Mouse (Mus musculus): ENCODE data around the gene Ggt5. TPM values are rescaled to one million over a fixed set of nuclear protein-coding genes. Genes with fewer than 3 reads are reported as not detected.
A peak's percentile ranks its signal among the peaks of the same experiment; 100 is the strongest.

Gene Ggt5
- polyA plus RNA-seq, 1 experiment from 2014 or later: 1.7 TPM

DNA sequence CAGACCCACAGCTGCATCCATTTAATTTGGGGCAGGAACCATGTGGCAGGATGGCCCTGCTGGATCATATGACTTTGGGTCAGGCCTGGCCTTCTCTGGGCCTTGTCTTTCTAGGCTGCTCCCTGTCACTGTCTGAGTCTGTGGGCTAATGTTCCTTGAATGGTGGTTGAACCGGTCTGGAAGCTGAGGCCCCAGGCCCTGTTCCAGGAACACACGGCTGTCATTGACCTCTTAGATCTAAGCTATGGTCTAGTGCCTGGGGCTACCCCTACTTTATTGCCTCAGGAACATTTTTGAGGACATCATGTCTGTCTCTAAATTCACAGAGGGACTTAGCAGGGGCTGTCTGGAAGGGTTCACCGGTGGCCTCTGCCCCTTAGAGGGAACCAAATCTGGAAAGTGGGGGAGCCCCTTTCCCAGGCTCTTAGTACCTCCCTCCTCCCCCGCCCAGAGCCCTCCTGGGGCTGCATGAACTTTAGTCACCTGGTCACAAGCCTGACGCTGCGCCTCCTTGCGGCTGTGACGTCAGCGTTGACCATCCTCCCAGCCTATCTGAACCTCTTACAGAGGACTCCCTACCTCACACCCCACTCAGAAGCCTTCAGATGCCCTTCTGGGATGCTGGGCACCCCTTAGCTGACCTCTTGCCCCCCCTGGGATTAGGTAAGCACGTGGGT lies 18.0 kb upstream of the Ggt5 start:
- no peaks in the 10 kb centered on the region for H3K36me3 ChIP-seq
- H3K4me3 ChIP-seq: no peak overlapping the region
- 31% methylated on average over 10 of the region's 10 CpGs for WGBS
- no peaks in the 10 kb centered on the region for H3K9me3 ChIP-seq
- H3K27ac ChIP-seq (replicated peaks): no peak overlapping the region
- no peak overlapping the region for H3K9ac ChIP-seq (replicated peaks)
- no peak overlapping the region for H3K4me2 ChIP-seq (replicated peaks)
- peaks cover 14% of the 10 kb centered on the region for H3K27me3 ChIP-seq
- no peak for ATAC-seq (ENCODE audit: low FRiP score, low read depth)
- H3K4me1 ChIP-seq: no peaks in the 10 kb centered on the region

DNA sequence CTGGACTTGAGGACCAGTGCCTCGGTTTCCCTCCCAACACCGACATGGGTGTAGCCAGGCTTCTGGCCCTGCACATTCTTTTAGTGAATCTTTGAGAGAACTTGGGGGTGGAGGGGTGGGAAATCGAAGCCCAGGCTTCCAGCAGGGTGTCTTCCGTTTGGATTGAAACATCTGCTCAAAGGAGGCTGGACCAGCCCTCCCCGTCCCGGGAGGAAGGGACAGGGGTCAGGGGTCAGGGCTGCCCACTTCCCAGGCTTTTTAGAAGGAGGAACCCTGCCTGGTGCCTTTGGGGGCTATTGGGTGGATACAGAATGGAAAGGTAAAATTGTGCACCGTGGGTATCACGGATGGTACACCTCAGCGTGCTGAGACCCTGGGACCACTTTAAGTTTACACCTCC lies 17.2 kb upstream of the Ggt5 start:
- 40% methylated on average over 9 of the region's 9 CpGs for WGBS
- Histone ChIP-seq H3K9ac (replicated peaks) (no peak overlapping the region), H3K4me3 (no peak overlapping the region), H3K27ac (replicated peaks) (no peak overlapping the region), H3K4me2 (replicated peaks) (no peak overlapping the region), H3K4me1 (no peaks in the 10 kb centered on the region), H3K36me3 (no peaks in the 10 kb centered on the region), H3K9me3 (no peaks in the 10 kb centered on the region), H3K27me3 (peaks cover 14% of the 10 kb centered on the region)
- no peak for ATAC-seq (ENCODE audit: low FRiP score, low read depth)

DNA sequence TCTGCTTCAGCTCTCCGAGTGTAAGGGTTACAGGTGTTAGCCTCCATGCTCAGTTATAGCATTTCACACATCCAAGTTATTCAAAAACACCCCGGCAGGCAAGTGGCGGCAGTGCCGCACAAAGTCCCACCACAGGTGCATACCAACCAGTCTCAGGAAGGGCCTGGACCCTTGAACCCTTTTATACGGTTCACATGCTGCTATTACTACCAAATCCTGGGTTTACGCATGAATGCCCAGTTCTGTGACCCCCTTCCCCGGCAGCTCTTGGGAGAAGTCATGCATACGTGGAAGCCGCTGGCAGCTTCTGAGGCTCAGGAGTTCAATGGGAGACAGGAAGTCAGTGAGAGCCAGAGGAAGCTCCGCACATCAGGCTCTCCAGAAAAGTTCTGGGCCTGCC lies 16.0 kb upstream of the Ggt5 start:
- no peaks in the 10 kb centered on the region for H3K36me3 ChIP-seq
- H3K9ac ChIP-seq (replicated peaks): no peak overlapping the region
- 52% methylated on average over 10 of the region's 10 CpGs for WGBS
- no peak overlapping the region for H3K4me3 ChIP-seq
- no peaks in the 10 kb centered on the region for H3K4me1 ChIP-seq
- H3K27me3 ChIP-seq: peaks cover 7% of the 10 kb centered on the region
- no peak overlapping the region for H3K27ac ChIP-seq (replicated peaks)
- no peak for ATAC-seq (ENCODE audit: low FRiP score, low read depth)
- H3K4me2 ChIP-seq (replicated peaks): no peak overlapping the region
- no peaks in the 10 kb centered on the region for H3K9me3 ChIP-seq

DNA sequence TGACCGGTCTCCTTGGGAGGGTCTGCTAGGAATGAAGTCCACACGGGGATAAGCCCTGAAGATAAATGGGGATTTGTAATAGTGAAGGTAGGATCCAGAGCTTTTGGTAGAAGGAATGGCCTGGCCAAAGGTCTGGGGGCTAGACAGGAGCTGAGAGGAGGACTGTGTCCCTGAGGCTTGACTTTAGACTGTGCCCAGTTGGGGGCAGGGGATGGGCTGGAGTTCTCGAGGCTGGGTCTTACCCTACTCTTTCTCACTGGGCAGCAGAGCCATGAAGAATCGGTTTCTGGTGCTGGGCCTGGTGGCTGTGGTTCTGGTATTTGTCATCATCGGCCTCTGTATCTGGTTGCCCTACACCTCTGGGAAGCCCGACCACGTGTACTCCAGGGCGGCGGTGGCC lies 15.2 kb upstream of the Ggt5 start:
- no peak overlapping the region for H3K9ac ChIP-seq (replicated peaks)
- H3K27me3 ChIP-seq: no peaks in the 10 kb centered on the region
- no peak overlapping the region for H3K27ac ChIP-seq (replicated peaks)
- ATAC-seq (ENCODE audit: low FRiP score, low read depth): no peak
- no peak overlapping the region for H3K4me3 ChIP-seq
- no peak overlapping the region for H3K4me2 ChIP-seq (replicated peaks)
- WGBS: 86% methylated on average over 9 of the region's 9 CpGs
- H3K4me1 ChIP-seq: no peaks in the 10 kb centered on the region
- no peaks in the 10 kb centered on the region for H3K9me3 ChIP-seq
- no peaks in the 10 kb centered on the region for H3K36me3 ChIP-seq

DNA sequence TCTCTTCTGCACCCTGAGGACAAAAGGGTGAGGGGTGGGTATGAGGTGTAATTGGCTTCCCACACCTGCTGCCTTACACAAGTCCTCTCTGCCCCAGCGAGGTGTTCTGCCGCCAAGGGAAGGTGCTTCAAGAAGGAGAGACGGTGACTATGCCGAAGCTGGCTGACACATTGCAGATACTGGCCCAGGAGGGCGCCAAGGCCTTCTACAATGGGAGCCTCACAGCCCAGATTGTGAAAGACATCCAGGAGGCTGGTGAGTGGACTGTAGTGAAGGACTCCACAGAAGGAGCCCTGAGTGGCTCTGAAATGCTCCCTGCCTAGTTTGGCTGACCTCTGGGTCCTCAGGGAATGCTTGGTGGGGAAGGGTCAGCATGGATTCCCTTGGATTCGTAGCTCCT lies 10.0 kb upstream of the Ggt5 start:
- ATAC-seq (ENCODE audit: low FRiP score, low read depth): no peak
- WGBS: 82% methylated on average over 6 of the region's 6 CpGs

DNA sequence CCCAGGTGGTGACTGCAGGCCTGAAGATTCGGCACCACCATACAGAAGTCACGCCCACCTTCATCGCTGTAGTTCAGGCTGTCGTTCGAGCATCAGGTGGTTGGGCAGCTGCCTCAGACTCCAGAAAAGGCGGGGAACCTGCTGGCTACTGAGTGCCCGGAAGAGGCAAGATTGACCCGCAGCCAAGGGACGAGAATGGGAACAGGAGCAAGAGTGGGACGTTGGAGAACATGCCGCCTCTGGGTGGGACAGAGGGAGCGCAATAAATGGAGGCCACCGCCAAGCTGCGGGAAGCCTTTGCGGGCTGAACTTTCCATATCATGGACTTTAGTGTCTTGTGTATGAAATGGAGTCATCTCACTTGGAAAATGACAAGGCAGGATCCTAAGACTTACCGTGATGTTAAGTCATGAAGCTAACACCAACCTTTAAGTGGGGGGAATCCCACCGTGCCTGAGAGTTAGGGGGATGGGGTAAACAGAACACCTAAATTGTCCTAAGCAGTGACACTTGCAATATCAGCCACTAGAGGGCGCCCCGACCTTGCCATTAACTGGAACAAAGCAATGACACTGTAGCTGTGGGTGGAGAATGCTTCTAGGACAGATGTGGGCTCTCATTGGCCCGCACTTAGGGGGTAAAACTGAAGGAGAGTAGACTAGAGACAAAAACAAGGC lies 3.1 kb upstream of the Ggt5 start:
- WGBS: 26% methylated on average over 20 of the region's 20 CpGs

More for the DNA sequence above, 10.0 kb upstream of the Ggt5 start:
- Histone ChIP-seq H3K36me3 (no peaks in the 10 kb centered on the region), H3K9ac (replicated peaks) (no peak overlapping the region), H3K4me2 (replicated peaks) (no peak overlapping the region), H3K27ac (replicated peaks) (no peak overlapping the region), H3K4me1 (no peaks in the 10 kb centered on the region), H3K27me3 (peaks cover 9% of the 10 kb centered on the region; the same call in 1 of the 2 replicates), H3K9me3 (no peaks in the 10 kb centered on the region), H3K4me3 (no peak overlapping the region)

DNA sequence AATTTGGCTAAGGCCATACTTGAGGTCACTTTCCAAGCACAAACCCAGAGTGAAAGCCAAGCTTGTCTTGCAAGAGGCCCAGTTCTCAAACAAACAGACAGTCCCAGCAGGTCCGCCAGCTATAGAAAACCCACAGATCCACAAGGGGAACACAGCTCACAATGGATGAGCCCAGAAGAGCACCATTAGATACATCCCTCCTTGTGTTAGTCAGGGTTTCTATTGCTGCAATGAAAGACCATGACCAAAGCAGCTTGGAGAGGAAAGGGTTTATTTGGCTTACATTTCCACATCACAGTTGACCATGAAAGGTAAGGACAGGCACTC lies 2.6 kb upstream of the Ggt5 start:
- Histone ChIP-seq H3K4me3 (no peak overlapping the region), H3K27me3 (peaks cover 22% of the 10 kb centered on the region), H3K4me1 (peaks cover 8% of the 10 kb centered on the region), H3K9ac (replicated peaks) (no peak overlapping the region), H3K27ac (replicated peaks) (no peak overlapping the region), H3K9me3 (no peaks in the 10 kb centered on the region), H3K4me2 (replicated peaks) (no peak overlapping the region), H3K36me3 (no peaks in the 10 kb centered on the region)
- peak; percentile 48; the same call in 1 of the 2 replicates for ATAC-seq (ENCODE audit: low FRiP score, low read depth)
- 82% methylated on average over 1 of the region's 1 CpGs for WGBS

More for the DNA sequence above, 3.1 kb upstream of the Ggt5 start:
- peak; percentile 74 for ATAC-seq (ENCODE audit: low FRiP score, low read depth)
- no peak overlapping the region for H3K9ac ChIP-seq (replicated peaks)
- no peaks in the 10 kb centered on the region for H3K9me3 ChIP-seq
- H3K27me3 ChIP-seq: peaks cover 22% of the 10 kb centered on the region
- peak overlapping the region; percentile 8; the same call in 1 of the 2 replicates for H3K4me2 ChIP-seq (replicated peaks)
- H3K36me3 ChIP-seq: no peaks in the 10 kb centered on the region
- no peak overlapping the region for H3K27ac ChIP-seq (replicated peaks)
- H3K4me1 ChIP-seq: peaks cover 8% of the 10 kb centered on the region
- no peak overlapping the region for H3K4me3 ChIP-seq

DNA sequence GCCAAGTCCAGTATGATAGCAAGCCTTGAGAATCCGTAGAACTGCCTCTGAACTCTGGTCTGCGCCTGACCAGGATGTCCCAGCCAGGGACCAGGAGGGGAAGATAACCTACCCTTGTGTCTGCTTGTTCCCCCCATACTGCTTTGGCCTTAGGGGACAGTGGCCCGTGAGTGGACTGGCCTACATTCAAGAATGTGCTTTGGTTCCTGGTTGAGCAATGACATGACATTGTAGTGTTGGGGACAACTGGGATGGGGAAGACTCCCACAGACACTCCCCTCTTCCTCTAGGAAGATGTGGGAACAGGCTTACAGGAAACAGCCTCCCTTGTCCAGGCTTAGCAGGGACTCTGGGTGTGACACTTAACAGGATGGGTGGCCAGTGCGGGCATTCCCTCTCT lies 1.4 kb upstream of the Ggt5 start:
- no peak overlapping the region for H3K4me2 ChIP-seq (replicated peaks)
- ATAC-seq (ENCODE audit: low FRiP score, low read depth): no peak
- no peak overlapping the region for H3K9ac ChIP-seq (replicated peaks)
- no peaks in the 10 kb centered on the region for H3K9me3 ChIP-seq
- H3K4me3 ChIP-seq: no peak overlapping the region
- peaks cover 8% of the 10 kb centered on the region for H3K4me1 ChIP-seq
- peaks cover 22% of the 10 kb centered on the region for H3K27me3 ChIP-seq
- WGBS: 82% methylated on average over 4 of the region's 4 CpGs
- no peak overlapping the region for H3K27ac ChIP-seq (replicated peaks)
- H3K36me3 ChIP-seq: no peaks in the 10 kb centered on the region

DNA sequence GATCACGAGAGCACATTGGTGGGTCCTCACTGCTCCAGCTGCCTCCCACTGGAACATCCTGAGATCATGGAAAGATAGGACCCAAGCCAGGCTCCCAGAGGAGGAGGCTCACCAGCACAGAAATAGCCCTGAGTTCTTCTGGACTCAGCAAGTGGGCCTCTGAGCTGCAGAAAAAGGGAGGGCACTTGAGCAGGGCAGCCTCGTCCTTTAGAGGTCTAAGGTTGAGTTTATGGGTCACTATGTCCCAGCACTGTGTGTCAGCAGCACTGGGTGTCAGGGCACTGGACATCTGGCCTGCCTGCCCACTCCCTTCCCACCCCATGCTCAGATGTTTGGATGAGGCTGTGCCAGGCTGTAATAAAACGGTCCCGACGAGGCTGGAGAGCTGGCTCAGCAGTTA lies 804 bp upstream of the Ggt5 start:
- no peak overlapping the region for H3K4me3 ChIP-seq
- peaks cover 21% of the 10 kb centered on the region for H3K27me3 ChIP-seq
- no peak overlapping the region for H3K4me2 ChIP-seq (replicated peaks)
- WGBS: 82% methylated on average over 5 of the region's 5 CpGs
- no peak overlapping the region for H3K9ac ChIP-seq (replicated peaks)
- ATAC-seq (ENCODE audit: low FRiP score, low read depth): no peak
- no peaks in the 10 kb centered on the region for H3K36me3 ChIP-seq
- H3K27ac ChIP-seq (replicated peaks): no peak overlapping the region
- no peaks in the 10 kb centered on the region for H3K9me3 ChIP-seq
- H3K4me1 ChIP-seq: peaks cover 8% of the 10 kb centered on the region

DNA sequence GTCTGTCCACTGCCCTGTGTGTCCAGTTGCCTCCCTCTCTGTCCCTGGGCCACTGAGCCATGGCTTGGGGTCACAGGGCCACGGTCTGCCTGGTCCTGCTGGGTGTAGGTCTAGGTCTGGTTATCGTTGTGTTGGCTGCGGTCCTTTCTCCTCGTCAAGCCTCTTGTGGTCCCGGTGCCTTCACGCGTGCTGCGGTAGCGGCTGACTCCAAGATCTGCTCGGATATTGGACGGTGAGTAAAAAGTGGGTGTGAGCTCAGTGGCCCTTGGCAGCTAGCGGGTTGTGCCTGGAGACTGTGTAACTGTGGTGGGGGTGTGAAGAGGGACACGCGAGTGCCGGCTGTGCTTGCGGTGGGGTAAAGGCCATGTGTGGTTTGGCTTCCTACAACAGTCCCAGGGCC lies 511 bp downstream of the Ggt5 start:
- H3K9me3 ChIP-seq: no peaks in the 10 kb centered on the region

DNA sequence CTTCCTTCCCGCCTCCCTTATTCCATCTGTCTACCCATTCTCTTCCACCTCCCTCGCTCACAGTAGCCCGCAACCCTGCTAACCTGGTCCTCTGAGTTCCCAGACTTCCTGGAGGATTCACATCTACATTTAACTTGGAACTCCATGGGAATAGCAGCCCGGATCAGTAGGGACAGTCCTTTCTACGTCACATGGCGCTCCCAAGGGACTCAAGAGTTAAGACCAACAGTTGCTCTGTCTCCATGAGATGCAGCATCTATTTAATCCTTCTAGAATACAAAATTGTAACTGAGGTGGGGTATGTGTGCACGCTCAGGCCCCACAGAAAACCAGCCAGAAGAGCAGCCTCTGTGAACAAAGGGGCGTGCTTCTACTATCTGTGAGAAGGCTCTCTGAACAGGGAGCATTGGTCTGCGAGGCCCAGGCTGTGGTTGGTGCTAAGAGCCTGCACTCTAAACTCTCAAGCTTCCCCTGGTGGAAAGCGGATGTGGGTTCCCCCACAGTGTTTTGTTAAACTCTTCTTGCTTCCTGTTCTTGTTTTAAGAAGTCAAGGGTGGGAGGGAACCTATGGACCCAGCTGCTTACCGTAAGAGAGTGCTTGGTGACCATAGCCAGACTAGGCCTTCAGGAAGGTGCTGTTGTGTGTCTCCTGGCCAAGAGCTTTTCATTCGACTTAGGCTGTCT lies 2.2 kb downstream of the Ggt5 start:
- H3K4me1 ChIP-seq: peaks cover 8% of the 10 kb centered on the region

More for the DNA sequence above, 511 bp downstream of the Ggt5 start:
- ATAC-seq (ENCODE audit: low FRiP score, low read depth): no peak
- H3K27me3 ChIP-seq: peaks cover 13% of the 10 kb centered on the region
- WGBS: 84% methylated on average over 16 of the region's 16 CpGs
- no peak overlapping the region for H3K9ac ChIP-seq (replicated peaks)
- no peak overlapping the region for H3K27ac ChIP-seq (replicated peaks)
- H3K4me1 ChIP-seq: peaks cover 8% of the 10 kb centered on the region
- H3K36me3 ChIP-seq: no peaks in the 10 kb centered on the region
- no peak overlapping the region for H3K4me2 ChIP-seq (replicated peaks)
- no peak overlapping the region for H3K4me3 ChIP-seq

DNA sequence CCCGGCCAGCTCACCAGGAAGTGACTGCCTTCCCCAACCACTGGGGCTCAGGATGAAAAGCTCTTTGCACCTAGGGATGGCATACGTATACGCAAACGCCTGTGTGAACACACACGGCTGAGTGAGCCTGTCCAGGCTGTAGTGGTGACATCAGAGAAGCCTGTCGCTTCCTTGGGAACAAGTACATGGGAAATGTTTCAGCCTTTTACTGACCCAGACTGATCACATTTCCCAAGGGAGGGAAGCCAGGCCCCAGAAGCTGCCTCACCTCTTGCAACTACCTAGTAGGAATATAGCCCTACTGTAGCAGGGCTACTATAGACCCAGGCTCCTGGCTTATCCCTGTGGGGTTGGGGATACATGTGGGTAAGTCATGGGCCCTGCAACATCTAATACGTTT lies 3.4 kb downstream of the Ggt5 start:
- no peak for ATAC-seq (ENCODE audit: low FRiP score, low read depth)

More for the DNA sequence above, 2.2 kb downstream of the Ggt5 start:
- Histone ChIP-seq H3K4me2 (replicated peaks) (no peak overlapping the region), H3K27me3 (no peaks in the 10 kb centered on the region), H3K4me3 (no peak overlapping the region), H3K9ac (replicated peaks) (no peak overlapping the region), H3K27ac (replicated peaks) (no peak overlapping the region), H3K9me3 (no peaks in the 10 kb centered on the region), H3K36me3 (no peaks in the 10 kb centered on the region)
- ATAC-seq (ENCODE audit: low FRiP score, low read depth): no peak
- WGBS: 78% methylated on average over 12 of the region's 12 CpGs

More for the DNA sequence above, 3.4 kb downstream of the Ggt5 start:
- Histone ChIP-seq H3K27me3 (no peaks in the 10 kb centered on the region), H3K27ac (replicated peaks) (no peak overlapping the region), H3K9me3 (0 out of 2 replicates have a peak, but pooled peaks cover 1% of the 10 kb centered on the region), H3K4me2 (replicated peaks) (no peak overlapping the region), H3K9ac (replicated peaks) (no peak overlapping the region), H3K4me3 (no peak overlapping the region), H3K36me3 (no peaks in the 10 kb centered on the region), H3K4me1 (peaks cover 8% of the 10 kb centered on the region)
- 88% methylated on average over 7 of the region's 7 CpGs for WGBS

Data from midbrain, embryonic 12.5 days (tissue).